Mouse (Mus musculus): ENCODE measurements at regions not wholly inside any gene's neighbourhood (a gene's known extent, or its start where the extent isn't known, plus 50 kb on each side); places are given as distances from the start of the nearest gene placed in this dataset.

DNA sequence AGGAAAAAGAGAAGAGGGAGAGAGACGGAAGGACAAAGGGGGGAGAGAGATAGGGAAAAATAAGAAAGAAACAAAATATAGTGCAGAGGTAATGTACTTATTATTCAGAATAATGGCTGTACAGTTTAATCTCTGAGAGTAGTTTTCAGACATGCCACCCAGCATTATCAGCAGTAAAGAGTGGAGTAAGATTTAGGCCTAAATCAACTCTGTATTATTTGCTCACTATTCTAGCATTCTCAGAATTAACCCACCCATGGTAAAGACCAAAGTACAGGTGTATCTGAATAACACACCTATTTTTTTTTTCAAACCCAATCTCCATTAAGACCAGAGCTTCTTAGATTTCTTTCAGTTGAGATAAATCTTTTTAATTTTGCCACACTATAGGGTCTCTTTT, 177.7 kb upstream of the Gm11114 start:
- ATAC-seq: no peak

DNA sequence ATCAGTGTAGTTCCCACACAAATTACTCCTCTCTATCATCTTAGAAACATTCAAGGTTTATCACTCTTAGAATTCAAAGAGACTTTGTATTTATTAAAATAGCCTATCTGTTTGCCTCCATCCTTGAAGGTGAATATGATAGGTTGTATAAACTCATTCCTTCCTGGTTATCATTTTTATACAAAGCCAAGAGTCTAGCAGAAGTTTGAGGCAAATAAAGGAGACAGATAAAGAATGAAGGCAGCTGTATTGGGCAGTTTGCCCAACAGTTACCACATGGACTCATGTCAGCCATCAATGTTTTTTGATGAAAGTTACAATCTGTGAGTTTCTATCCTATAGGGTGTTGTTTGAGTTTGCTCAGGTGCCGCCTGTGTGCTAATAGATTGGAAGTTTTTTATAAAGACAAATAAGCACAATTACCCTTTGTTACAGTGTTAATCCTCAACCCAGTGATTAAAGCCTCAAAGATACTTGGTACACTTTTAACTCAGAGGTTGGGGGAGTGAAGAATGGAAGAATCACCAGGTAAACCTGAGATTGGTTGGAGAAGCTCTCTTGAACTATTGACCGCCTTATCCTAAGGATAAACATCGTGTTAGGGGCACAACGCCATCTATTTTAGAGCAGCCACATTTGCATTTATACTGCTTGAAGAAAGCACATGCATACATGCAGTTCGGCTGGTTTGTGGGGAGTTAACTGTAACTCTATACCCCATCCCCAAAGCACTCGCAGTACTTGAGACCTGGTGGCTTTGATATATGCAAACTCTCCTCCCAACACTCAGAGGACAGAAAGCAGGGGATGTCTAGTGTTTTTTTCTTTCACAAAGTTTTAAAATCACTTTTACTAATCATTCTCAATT, 175.6 kb upstream of the Gm11114 start:
- no peak for ATAC-seq

DNA sequence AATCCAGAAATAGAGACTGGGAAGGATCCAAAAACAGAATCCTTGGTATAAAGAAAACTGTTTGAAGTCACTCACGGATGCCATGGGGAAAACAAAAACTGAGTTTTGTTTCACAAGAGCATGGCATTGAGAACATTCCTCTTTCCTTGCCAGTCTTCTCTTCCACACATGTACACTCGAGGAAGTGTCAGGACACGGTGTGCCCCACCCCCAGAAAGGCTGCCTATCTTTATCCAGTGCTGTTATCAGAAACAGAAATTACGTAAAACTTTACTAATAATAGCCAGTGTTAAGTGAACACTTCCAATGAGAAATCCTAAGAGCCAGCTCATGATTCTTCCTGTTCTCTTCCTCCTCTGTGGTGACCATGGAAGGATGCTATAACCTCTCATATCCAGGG, 172.7 kb upstream of the Gm11114 start:
- ATAC-seq: no peak

DNA sequence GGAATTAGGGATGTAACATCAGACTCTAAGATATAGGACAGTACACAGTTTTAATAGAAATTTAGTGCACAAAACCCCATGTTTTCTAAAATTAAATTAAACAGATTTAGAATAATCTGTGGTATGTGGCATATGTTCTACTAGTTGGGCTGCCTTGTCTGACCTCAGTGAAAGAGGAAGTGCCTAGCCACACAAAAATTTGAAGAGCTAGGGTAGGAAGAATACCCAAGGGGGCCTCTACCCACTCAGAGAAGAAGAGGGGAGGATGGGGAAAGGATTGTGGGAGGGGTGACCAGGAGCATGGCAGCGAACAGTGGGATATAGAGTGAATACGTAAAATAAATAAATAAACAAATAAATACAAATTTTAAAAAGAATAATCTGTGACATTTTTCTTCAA, 168.2 kb upstream of the Gm11114 start:
- ATAC-seq: no peak

DNA sequence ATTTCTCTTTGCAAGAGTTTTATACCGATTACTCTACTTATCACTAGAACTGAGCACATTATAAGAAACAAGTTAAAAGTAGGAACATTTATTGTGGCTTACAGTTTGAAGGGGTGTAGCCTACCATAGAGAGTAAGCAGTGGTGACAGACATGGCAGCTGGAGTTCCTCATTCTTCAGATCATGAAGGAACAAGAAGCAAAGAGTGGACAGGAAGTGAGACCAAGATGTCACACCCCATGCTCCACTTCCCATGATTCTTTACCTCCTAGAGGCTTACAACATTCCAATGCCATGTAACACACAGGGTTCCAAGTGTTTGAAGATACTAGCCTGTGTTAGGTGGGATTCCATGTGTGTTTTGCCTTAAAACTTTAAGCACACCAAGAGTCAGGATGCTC, 146.9 kb upstream of the Gm11114 start:
- ATAC-seq: no peak

DNA sequence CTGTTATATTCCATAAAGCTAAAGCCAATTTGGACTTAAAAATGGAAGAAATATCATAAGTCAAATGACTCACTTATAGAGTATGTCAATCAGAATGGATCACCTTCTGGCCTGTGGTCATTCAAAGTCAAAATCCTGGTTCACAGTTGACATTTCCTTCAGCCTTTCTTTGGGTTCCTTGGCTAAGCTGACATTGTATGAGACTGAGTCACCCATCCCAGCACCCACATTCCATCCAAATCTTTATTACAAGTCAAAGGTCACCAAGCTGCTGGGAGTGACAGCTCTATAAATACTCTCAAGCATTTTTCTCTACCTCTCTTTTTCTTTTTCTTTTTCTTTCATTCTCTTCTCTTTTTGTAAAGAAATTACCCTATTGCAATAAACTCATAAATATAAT, 145.3 kb upstream of the Gm11114 start:
- no peak for ATAC-seq

DNA sequence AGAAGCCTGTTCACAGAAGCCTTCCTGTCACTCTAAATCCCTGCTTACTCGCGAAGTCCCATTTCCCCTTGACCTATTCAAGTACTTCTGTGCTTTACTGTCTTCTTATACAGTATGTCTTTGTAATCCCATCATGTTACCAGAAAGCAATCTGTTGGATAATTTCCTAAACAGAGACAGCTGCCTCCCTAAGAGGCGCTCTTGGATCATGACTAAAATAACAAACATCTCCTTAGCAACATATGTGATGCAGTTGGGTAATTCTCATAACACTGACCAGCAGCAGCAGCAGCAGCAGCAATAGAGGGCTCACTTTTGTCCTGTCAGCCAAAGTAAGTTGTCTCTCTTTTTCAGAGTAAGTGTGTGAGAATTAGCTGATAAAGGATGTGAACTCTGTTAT, 138.1 kb upstream of the Gm11114 start:
- ATAC-seq: no peak

DNA sequence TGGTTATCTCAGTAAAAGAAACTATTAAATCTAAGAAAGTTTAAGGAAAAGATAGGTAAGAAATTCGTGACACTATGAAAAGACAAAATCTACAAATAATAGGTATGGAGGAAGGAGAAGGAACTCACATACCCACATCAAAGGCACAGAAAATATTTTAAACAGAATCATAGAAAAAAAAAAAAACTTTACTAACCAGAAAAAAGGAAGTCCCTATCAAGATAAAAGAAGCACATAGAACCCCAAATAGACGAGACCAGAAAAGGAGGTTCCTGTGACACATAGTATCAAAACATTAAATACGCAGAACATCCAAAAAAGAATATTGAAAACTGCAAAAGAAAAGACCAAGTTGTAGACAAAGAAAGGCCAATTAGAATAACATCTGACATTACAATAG, 111.4 kb upstream of the Gm11114 start:
- peak; percentile 88 for ATAC-seq

DNA sequence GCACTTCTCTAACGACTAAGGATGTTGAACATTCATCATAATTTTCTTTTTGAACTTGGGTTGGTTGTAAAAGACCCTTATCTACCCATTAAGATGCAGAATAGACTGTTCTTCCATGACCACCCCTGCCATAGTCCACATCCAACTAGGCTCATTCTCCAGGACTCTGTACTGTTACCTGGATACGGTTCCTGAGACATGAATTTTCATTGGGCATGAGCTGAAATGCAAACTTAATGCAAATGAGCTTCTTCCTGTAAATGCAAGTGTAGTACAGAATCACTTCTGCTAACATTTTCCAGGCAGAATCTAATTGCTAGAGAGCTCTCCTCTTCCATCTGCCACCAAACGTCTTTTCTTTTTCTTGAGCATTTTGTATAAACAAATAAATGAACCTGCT, 87.7 kb upstream of the Gm11114 start:
- no peak for ATAC-seq

All from CD4-positive, CD25-positive, alpha-beta regulatory T cell, adult 4 months (primary cell).